Mouse (Mus musculus) hindbrain, embryonic 10.5 days (tissue): ENCODE results near the gene Fgfr3. TPM values are rescaled to one million over a fixed set of nuclear protein-coding genes. Genes with fewer than 3 reads are reported as not detected.
A peak's percentile ranks its signal among the peaks of the same experiment; 100 is the strongest.

Experiments
- DNase-seq: peaks from one replicate; pipeline ENCODE4 v3.0.0-alpha.2; 2017; ENCODE audit warnings: low spot score
- H3K27ac ChIP-seq: fragments of 300-500 bp; sonication (generic); 2 replicates; pipeline ENCODE4 v1.5.1; 2016; ENCODE audit warnings: mild to moderate bottlenecking, moderate library complexity
- H3K27me3 ChIP-seq: fragments of 300-500 bp; sonication (generic); 2 replicates; pipeline ENCODE4 v1.6.1; 2016; ENCODE audit warnings: mild to moderate bottlenecking; ENCODE audit not compliant: poor library complexity, insufficient read depth, severe bottlenecking
- H3K36me3 ChIP-seq: fragments of 300-500 bp; sonication (generic); 2 replicates; pipeline ENCODE4 v1.6.1; 2016; ENCODE audit warnings: mild to moderate bottlenecking, moderate library complexity
- H3K4me1 ChIP-seq: fragments of 300-500 bp; sonication (generic); replicated peaks from 2 replicates; pipeline ENCODE4 v1.6.1; 2016; ENCODE audit warnings: mild to moderate bottlenecking
- H3K4me3 ChIP-seq: fragments of 300-500 bp; sonication (generic); 2 replicates; pipeline ENCODE4 v1.5.1; 2016; ENCODE audit warnings: mild to moderate bottlenecking, moderate library complexity
- H3K9me3 ChIP-seq: fragments of 300-500 bp; sonication (generic); 2 replicates; pipeline ENCODE4 v1.6.1; 2016; ENCODE audit warnings: mild to moderate bottlenecking, moderate library complexity
- WGBS: fragments of 180-500 bp; shearing (Covaris S2); methylation state at CpG from one replicate; pipeline ENCODE4 v1.1.7; 2016; 5-methylcytosine and 5-hydroxymethylcytosine counted together
- polyA plus RNA-seq: library from polyadenylated mRNA; unstranded; fragments of >200 nt; fragmentation: Nextera tagmentation; extraction: Ambion mirVana; gene quantifications from 2 replicates; pipeline ENCODE4 v1.2.1, GENCODE M21; 2016

Gene Fgfr3
- polyA plus RNA-seq, 1 experiment from 2014 or later, result 84.6 TPM

GRCm38 (mm10) chr5:33723019-33723640 lies 1.7 kb downstream of the Fgfr3 start:
- Histone ChIP-seq H3K27me3 (peaks cover 99% of the 10 kb centered on the region), H3K4me3 (peak overlapping the region; percentile 71), H3K36me3 (peaks cover 48% of the 10 kb centered on the region), H3K27ac (peak overlapping the region; percentile 96), H3K9me3 (no peaks in the 10 kb centered on the region), H3K4me1 (peaks cover 95% of the 10 kb centered on the region)
- under 1% methylated on average over 61 of the region's 61 CpGs for WGBS
- peak; percentile 65 for DNase-seq

GRCm38 (mm10) chr5:33723641-33724465 lies 2.4 kb downstream of the Fgfr3 start:
- 2% methylated on average over 36 of the region's 36 CpGs for WGBS
- peak; percentile 85 for DNase-seq
- peak overlapping the region; percentile 71 for H3K4me3 ChIP-seq
- H3K9me3 ChIP-seq, result no peaks in the 10 kb centered on the region
- peaks cover 98% of the 10 kb centered on the region for H3K27me3 ChIP-seq
- H3K36me3 ChIP-seq, result peaks cover 56% of the 10 kb centered on the region
- H3K4me1 ChIP-seq, result peaks cover 92% of the 10 kb centered on the region
- H3K27ac ChIP-seq, result peak overlapping the region; percentile 96

GRCm38 (mm10) chr5:33726081-33726647 lies 4.7 kb downstream of the Fgfr3 start:
- peaks cover 94% of the 10 kb centered on the region for H3K4me1 ChIP-seq
- H3K27me3 ChIP-seq, result peaks cover 93% of the 10 kb centered on the region
- peaks cover 79% of the 10 kb centered on the region for H3K36me3 ChIP-seq
- H3K4me3 ChIP-seq, result peak overlapping the region; percentile 71
- no peak for DNase-seq
- WGBS, result 80% methylated on average over 7 of the region's 7 CpGs
- H3K9me3 ChIP-seq, result no peaks in the 10 kb centered on the region
- peak overlapping the region; percentile 36 for H3K27ac ChIP-seq

GRCm38 (mm10) chr5:33726891-33727290 lies 5.4 kb downstream of the Fgfr3 start:
- 92% methylated on average over 1 of the region's 1 CpGs for WGBS
- no peaks in the 10 kb centered on the region for H3K9me3 ChIP-seq
- peak overlapping the region; percentile 71; the same call in 1 of the 2 replicates for H3K4me3 ChIP-seq
- H3K36me3 ChIP-seq, result peaks cover 86% of the 10 kb centered on the region
- H3K27me3 ChIP-seq, result peaks cover 94% of the 10 kb centered on the region
- no peak overlapping the region for H3K27ac ChIP-seq
- peaks cover 90% of the 10 kb centered on the region for H3K4me1 ChIP-seq
- no peak for DNase-seq

- 77% methylated on average over 7 of the region's 7 CpGs for WGBS
- Histone ChIP-seq H3K27ac (no peak overlapping the region), H3K27me3 (peaks cover 82% of the 10 kb centered on the region), H3K36me3 (peaks cover 100% of the 10 kb centered on the region), H3K9me3 (no peaks in the 10 kb centered on the region), H3K4me3 (no peak overlapping the region), H3K4me1 (peaks cover 71% of the 10 kb centered on the region)
- DNase-seq, result no peak
These were observed 7.4 kb downstream of the Fgfr3 start for GRCm38 (mm10) chr5:33728841-33729240.

- no peaks in the 10 kb centered on the region for H3K9me3 ChIP-seq
- no peak overlapping the region for H3K27ac ChIP-seq
- DNase-seq, result no peak
- H3K4me1 ChIP-seq, result peaks cover 54% of the 10 kb centered on the region
- peaks cover 100% of the 10 kb centered on the region for H3K36me3 ChIP-seq
- H3K4me3 ChIP-seq, result no peak overlapping the region
- H3K27me3 ChIP-seq, result peaks cover 65% of the 10 kb centered on the region
- 53% methylated on average over 5 of the region's 5 CpGs for WGBS
These were observed 9.0 kb downstream of the Fgfr3 start for GRCm38 (mm10) chr5:33730516-33730915.

- Histone ChIP-seq H3K27me3 (peaks cover 60% of the 10 kb centered on the region), H3K4me3 (no peak overlapping the region), H3K9me3 (no peaks in the 10 kb centered on the region), H3K4me1 (peaks cover 49% of the 10 kb centered on the region), H3K36me3 (peaks cover 100% of the 10 kb centered on the region), H3K27ac (no peak overlapping the region)
- WGBS, result 59% methylated on average over 21 of the region's 21 CpGs
- no peak for DNase-seq
These were observed 9.6 kb downstream of the Fgfr3 start for GRCm38 (mm10) chr5:33731051-33731450.

- Histone ChIP-seq H3K27me3 (peaks cover 33% of the 10 kb centered on the region), H3K27ac (no peak overlapping the region), H3K9me3 (no peaks in the 10 kb centered on the region), H3K4me1 (peaks cover 24% of the 10 kb centered on the region), H3K36me3 (peaks cover 92% of the 10 kb centered on the region), H3K4me3 (no peak overlapping the region)
- 94% methylated on average over 12 of the region's 12 CpGs for WGBS
- no peak for DNase-seq
These were observed 12.4 kb downstream of the Fgfr3 start for GRCm38 (mm10) chr5:33733837-33734236.

- Histone ChIP-seq H3K4me3 (no peak overlapping the region), H3K27me3 (peaks cover 17% of the 10 kb centered on the region), H3K27ac (no peak overlapping the region), H3K36me3 (peaks cover 89% of the 10 kb centered on the region), H3K9me3 (no peaks in the 10 kb centered on the region), H3K4me1 (peaks cover 10% of the 10 kb centered on the region; the same call in 1 of the 2 replicates)
- DNase-seq, result no peak
- 89% methylated on average over 16 of the region's 16 CpGs for whole genome bisulfite sequencing
These were observed 14.1 kb downstream of the Fgfr3 start for GRCm38 (mm10) chr5:33735412-33736092.

GRCm38 (mm10) chr5:33736230-33736629 lies 14.8 kb downstream of the Fgfr3 start:
- H3K9me3 ChIP-seq, result no peaks in the 10 kb centered on the region
- 85% methylated on average over 9 of the region's 9 CpGs for WGBS
- H3K27me3 ChIP-seq, result peaks cover 14% of the 10 kb centered on the region
- H3K4me1 ChIP-seq, result peaks cover 3% of the 10 kb centered on the region; the same call in 1 of the 2 replicates
- H3K27ac ChIP-seq, result no peak overlapping the region
- H3K36me3 ChIP-seq, result peaks cover 89% of the 10 kb centered on the region
- no peak for DNase-seq
- no peak overlapping the region for H3K4me3 ChIP-seq

- DNase-seq, result peak; percentile 83
- H3K9me3 ChIP-seq, result no peaks in the 10 kb centered on the region
- no peaks in the 10 kb centered on the region for H3K4me1 ChIP-seq
- H3K27ac ChIP-seq, result no peak overlapping the region
- no peak overlapping the region for H3K4me3 ChIP-seq
- 27% methylated on average over 7 of the region's 7 CpGs for WGBS
- peaks cover 89% of the 10 kb centered on the region for H3K36me3 ChIP-seq
- no peaks in the 10 kb centered on the region for H3K27me3 ChIP-seq
These were observed 16.4 kb downstream of the Fgfr3 start for GRCm38 (mm10) chr5:33737903-33738321.

GRCm38 (mm10) chr5:33738341-33738740 lies 16.9 kb downstream of the Fgfr3 start:
- Histone ChIP-seq H3K27ac (no peak overlapping the region), H3K9me3 (no peaks in the 10 kb centered on the region), H3K27me3 (no peaks in the 10 kb centered on the region), H3K36me3 (peaks cover 89% of the 10 kb centered on the region), H3K4me1 (no peaks in the 10 kb centered on the region), H3K4me3 (no peak overlapping the region)
- DNase-seq, result no peak
